Mouse (Mus musculus) CH12.LX (cell line): ENCODE data around the gene Opa1.

Experiments
- CTCF ChIP-seq, 2 experiments: IDR thresholded peaks in 1 of 2; conservative IDR thresholded peaks in 1 of 2; 2 replicates each; pipeline ENCODE4 v1.5.1; 2011 to 2012; ENCODE audit warnings: low read depth in 2 of 2, low read length in 2 of 2, improper control_type of control experiment in 1 of 2, inconsistent platforms in 1 of 2, mild to moderate bottlenecking in 1 of 2, moderate library complexity in 1 of 2
- E2F4 ChIP-seq: IDR thresholded peaks from 2 replicates; pipeline ENCODE4 v1.6.1; 2011; ENCODE audit warnings: low read depth, low read length, improper control_type of control experiment; ENCODE audit not compliant: insufficient replicate concordance
- EP300 ChIP-seq: IDR thresholded peaks from 2 replicates; pipeline ENCODE4 v1.6.1; 2011; ENCODE audit warnings: low read length, improper control_type of control experiment
- ETS1 ChIP-seq: conservative IDR thresholded peaks from 2 replicates; pipeline ENCODE4 v1.6.1; 2012; ENCODE audit warnings: low read depth, mild to moderate bottlenecking, inconsistent platforms, low read length, improper control_type of control experiment, moderate library complexity
- MAFK ChIP-seq: IDR thresholded peaks from 2 replicates; pipeline ENCODE4 v1.6.1; 2011; ENCODE audit warnings: low read length, improper control_type of control experiment; ENCODE audit not compliant: insufficient replicate concordance
- MAZ ChIP-seq: IDR thresholded peaks from 2 replicates; pipeline ENCODE4 v1.6.1; 2012; ENCODE audit warnings: low read depth, mild to moderate bottlenecking, inconsistent platforms, low read length, improper control_type of control experiment, moderate library complexity
- NRF1 ChIP-seq: IDR thresholded peaks from 2 replicates; pipeline ENCODE4 v1.6.1; 2014; ENCODE audit warnings: low read depth, mild to moderate bottlenecking, inconsistent platforms, low read length, improper control_type of control experiment, moderate library complexity
- POLR2A ChIP-seq: IDR thresholded peaks from 2 replicates; pipeline ENCODE4 v1.6.1; 2011; ENCODE audit warnings: low read depth, mild to moderate bottlenecking, improper control_type of control experiment, low read length
- POLR2AphosphoS2 ChIP-seq: IDR thresholded peaks from 2 replicates; pipeline ENCODE4 v1.6.1; 2011; ENCODE audit warnings: low read depth, low read length, improper control_type of control experiment
- SIN3A ChIP-seq: IDR thresholded peaks from 2 replicates; pipeline ENCODE4 v1.6.1; 2012; ENCODE audit warnings: low read length, improper control_type of control experiment, inconsistent platforms
- SMC3 ChIP-seq: IDR thresholded peaks from 2 replicates; pipeline ENCODE4 v1.6.1; 2011; ENCODE audit warnings: low read depth, low read length, improper control_type of control experiment
- TBP ChIP-seq: conservative IDR thresholded peaks from 2 replicates; pipeline ENCODE4 v1.6.1; 2011; ENCODE audit warnings: low read depth, low read length, improper control_type of control experiment
- UBTF ChIP-seq: IDR thresholded peaks from 2 replicates; pipeline ENCODE4 v1.6.1; 2012; ENCODE audit warnings: low read depth, mild to moderate bottlenecking, inconsistent platforms, low read length, improper control_type of control experiment, moderate library complexity
- ZNF384 ChIP-seq: IDR thresholded peaks from 2 replicates; pipeline ENCODE4 v1.6.1; 2012; ENCODE audit warnings: low read depth, low read length, improper control_type of control experiment, inconsistent platforms

DNA sequence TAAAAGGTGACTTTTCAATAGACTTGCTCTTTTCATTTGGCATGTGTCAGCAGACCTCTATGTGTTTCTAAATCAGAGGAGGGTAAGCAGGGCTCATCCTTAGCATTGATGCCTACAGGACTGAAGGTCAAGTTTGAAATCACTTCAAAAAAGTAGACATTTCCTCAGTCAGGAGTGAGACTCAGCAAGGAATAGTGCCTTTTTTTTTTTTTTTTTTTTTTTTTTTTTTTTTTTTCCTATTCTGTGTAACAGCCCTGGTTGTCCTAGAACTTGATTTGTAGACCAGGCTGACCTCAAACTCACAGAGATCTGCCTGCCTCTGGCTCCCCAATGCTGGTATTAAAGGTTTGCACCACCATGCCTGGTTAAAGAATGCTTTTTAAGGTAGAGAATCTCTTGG, 67.1 kb downstream of the Opa1 start:
- TF ChIP-seq E2F4 (no peak), POLR2A (no peak), MAFK (no peak), SIN3A (no peak), ZNF384 (peak; percentile 63), TBP (no peak), NRF1 (no peak), MAZ (no peak), CTCF (conservative IDR thresholded peaks at IDR 0.05 in 1 of 2, IDR thresholded peaks at IDR 0.05 in 1 of 2; ENCODE audit: low read depth in 2 of 2, low read length in 2 of 2) (no peak), EP300 (no peak), ETS1 (no peak), UBTF (no peak), POLR2AphosphoS2 (no peak), SMC3 (no peak)
